Mouse (Mus musculus) heart, adult 9 months (tissue): ENCODE data around the gene Tmem95.
"Not testable (repeated sequence)": the region's sequence is repeated elsewhere in the genome, so short reads cannot be mapped to it uniquely, and the experiment has no call there.

Experiments
- DNase-seq, 2 experiments: peaks; one replicate each; pipeline ENCODE4 v3.0.0; 2022; ENCODE audit warnings: low spot score in 2 of 2

Tmem95 gene

DNA sequence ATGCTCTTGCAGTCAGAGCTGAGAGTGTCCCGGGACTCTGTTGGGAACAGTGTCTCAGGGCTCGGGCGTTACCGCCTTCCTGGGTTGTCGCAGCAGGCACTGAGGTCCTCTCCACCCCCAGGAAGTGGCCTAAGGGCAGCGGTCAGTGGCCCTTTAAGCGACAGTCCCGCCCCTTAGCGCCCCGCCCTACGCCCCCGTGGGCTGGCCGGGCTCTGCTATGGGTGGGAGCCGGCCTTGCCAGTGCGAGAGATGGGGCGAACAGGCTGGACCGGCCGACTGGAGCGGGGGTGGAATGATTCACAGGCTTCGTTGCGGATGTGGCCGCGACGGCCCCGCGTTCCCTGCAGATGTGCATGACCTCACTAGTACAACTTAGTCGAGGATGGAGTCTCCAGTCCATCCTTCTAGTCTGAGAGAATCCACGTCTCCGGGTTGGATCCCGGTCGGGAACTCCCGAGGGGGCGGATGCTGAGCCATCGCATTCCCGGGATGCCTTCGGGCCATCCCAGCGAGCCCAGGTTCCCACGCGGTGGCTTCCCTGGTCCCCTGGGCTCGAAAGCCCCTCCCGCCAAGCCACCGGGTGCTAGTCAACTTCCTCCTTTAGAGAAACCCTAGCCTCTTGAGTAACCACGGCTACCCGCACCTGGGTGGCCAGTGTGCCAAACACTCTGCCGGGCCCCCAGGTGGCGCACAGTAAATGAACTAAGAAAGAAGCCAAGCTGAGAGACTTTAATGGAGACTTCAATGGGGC is 3.2 kb upstream of the Tmem95 start, which contains the start of gene Kctd11:
Gene Kctd11, minus strand, starts transcription at position 554 of the 751 bp plus-strand sequence.
- peak; percentile 95 to 97 for DNase-seq

DNA sequence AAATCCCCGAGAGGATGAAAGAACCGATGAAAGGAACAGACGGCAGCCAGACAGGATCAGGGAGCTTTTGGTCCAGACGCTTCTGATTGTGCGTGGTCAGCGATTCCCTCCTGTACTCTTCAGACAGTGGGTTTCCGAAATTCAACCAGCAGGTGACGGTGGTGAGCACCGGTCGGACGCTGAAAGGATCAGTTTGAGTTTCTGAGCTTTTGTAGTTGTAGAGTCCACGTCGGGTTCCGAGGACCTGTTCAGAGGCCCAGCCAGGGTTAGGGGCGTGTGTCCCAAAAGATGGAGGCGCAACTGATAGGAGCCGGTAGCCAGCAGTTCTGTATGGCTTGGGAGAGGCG is 2.7 kb upstream of the Tmem95 start:
- no peak for DNase-seq

- no peak for DNase-seq
Measured at GRCm38 (mm10) chr11:69879711-69880110, 1.9 kb upstream of the Tmem95 start.

GRCm38 (mm10) chr11:69878952-69879351 is 1.1 kb upstream of the Tmem95 start:
- no peak for DNase-seq

DNA sequence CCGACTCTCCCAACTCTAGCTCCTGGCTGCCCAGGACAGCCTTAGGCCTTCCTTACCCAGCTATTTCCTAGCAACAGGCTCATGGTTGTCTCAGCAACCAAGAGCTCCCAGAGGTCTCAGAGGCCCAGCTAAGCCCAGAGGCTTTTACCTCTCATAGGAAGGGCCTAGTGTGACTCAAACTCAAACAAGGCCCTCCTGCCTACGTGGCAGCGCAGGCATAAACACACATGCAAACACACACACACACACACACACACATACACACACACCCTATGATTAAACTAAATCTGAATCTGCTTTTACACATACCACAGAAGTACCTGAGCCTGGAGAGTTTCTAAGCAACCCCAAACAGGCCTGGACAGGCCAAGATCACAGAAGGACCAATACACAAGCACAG is 581 bp upstream of the Tmem95 start:
- no peak for DNase-seq

GRCm38 (mm10) chr11:69876867-69877266 is 951 bp downstream of the Tmem95 start:
- peak; percentile 85 to 87 for DNase-seq

GRCm38 (mm10) chr11:69876186-69876585 is 1.6 kb downstream of the Tmem95 start:
- DNase-seq, result peak; percentile 81 to 88

DNA sequence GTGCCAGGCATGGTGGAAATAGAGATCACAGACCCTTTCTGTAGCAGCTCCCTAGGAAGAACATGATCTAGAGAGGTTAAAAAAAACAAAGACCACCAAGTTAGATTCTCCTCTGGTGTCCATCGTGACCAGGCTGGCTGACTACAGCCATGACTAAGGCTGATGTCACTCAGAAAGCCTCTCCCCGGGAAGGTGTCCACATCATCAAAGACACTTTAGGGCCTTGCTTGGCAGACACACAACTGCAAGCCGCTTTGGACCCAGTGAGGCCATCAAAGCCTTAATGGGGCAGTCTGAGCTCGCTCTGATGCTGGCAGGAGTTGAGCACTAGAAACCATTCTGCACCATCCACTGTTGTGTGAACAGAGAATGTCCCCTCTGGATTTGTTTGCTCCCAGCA is 5.4 kb downstream of the Tmem95 start:
- no peak for DNase-seq

GRCm38 (mm10) chr11:69871822-69872221 is 6.0 kb downstream of the Tmem95 start:
- no peak for DNase-seq

GRCm38 (mm10) chr11:69870289-69871069 is 7.3 kb downstream of the Tmem95 start:
- DNase-seq, result no peak

GRCm38 (mm10) chr11:69867335-69867734 is 10.5 kb downstream of the Tmem95 start:
- no peak for DNase-seq

GRCm38 (mm10) chr11:69865561-69865960 is 12.3 kb downstream of the Tmem95 start:
- DNase-seq, result no peak

DNA sequence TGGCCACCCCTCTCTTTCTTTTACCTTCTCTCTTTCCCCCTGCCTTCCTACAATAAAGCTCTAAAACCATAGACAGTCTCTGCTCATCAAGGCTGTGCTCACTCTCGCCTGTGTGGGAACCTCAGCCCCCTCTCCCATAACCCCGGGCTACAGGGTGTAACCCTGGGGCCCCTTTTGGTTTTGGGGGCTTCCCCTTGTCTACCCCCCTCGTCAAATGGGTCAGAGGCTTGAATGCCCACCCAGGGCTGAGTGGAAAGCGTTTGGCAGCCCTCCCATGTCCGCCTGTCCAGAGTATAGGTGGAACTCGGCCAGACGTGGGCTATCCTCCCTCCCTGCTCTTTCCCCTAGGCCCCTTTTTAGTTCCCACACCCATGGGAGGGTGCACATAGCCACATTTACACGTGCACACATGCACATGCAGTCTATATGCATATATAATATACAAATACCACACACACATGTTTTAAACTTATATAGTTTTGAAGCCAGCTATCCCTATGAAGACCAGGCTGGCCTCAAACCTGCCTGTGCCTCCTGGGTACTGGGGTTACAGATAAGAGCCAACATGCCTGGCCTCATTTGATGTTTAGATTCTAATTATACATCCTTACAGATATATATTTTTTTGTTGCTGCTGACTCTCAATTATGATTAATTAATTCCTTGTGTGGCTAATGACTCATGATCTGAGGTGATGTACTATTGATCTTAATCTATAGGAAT is 13.5 kb downstream of the Tmem95 start:
- no peak for DNase-seq

DNA sequence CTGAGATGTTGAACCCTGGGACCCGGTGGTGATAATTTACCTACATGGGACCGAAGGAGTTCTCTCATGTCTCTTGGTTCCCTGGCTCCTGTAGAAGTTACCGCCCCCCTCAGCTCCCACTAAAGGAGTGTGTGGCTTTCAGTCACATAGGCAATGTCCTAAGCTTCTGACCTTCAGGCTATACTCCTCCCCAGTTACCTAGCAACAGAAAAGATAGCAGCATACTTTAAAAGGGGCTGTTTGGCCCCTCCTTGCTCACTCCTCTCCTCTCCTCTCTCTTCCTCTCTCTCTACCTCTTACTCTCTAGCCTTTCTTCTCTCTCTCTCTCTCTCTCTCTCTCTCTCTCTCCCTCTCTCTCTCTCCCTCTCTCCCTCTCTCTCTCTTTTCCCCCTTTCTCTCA is 14.1 kb downstream of the Tmem95 start:
- not testable (repeated sequence) for DNase-seq

DNA sequence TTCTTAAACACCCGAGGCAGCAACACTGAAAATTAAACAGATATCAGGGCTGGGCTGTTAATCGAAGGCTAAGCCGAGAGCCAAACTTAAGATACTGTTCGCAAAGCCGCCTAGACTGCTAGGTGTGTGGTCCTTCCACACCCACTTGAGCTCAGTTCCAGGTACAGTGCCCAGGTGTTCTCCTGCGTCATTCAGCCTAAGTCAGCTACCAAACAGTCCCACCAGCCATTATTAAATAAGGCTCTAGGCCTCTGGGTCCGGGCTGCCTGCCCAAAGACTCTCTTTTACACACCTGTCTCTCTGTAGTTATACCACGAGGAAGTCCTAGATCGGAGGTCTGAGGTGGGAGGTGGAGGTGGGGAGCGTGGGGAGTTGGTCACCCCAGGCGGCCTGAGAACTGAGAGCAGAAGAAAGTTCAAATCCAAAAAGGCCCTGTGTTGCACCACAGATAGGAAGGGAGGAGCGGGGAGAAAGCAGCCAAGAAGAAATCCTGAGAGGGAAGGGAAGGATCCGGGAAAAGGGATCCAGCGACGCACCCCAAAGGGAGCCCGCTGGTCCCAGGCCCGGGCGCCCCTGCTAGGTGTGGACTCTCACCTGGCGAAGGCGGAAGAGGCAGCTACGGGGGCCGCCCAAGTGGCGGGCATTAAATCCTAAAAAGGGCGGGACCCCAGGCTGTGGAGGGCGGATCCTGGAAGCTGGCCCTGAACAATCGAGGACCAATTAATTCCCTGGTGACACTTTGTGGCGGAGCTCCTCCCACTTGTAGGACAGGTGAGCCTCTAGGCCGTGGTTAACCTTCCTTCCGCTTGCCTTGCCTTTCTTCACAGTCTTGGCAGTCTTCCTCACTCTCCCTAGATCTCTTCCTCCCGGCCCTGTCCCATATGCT is 19.5 kb downstream of the Tmem95 start, which contains the start of gene Tnk1:
Gene Tnk1, minus strand, starts transcription at position 618 of the 886 bp plus-strand sequence.
- DNase-seq, result no peak

DNA sequence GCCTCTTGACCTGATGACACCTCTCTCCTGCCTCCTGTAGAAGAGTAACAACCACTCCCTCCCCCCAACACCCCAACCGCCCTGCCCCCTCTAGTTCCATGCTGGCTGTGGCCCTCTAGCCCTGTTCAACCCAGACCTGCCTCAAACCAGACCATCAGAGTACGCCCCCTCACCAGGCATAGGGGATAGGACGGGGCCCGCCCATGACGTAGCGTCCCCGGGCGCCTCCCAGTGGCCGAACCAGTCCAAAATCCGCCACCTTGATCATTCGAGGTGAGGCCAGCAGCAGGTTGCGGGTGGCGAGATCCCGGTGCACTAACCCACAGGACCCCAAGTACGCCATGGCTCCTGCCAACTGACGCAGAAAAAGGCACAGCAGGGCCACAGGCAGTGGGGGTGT is 22.5 kb downstream of the Tmem95 start:
- no peak for DNase-seq

DNA sequence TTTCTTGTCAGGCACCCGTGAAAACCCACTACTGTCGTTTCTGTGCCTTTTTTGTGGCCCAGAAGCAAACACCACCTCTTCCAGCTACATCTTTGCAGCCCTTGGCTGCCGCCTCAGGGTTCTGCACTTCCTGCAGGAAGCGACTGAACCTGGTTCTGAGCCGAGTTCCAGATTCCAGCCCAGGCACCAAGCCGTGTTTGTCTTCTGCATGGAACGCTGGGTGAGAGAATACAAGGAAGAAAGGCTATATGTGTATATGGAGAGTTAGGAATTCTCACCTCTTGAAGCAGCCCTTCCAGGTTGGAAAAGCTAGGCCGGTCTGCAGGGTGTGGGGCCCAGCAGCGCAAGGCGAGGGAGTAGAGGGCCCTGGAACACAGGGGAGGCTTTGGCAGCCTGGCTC is 23.1 kb downstream of the Tmem95 start:
- no peak for DNase-seq

DNA sequence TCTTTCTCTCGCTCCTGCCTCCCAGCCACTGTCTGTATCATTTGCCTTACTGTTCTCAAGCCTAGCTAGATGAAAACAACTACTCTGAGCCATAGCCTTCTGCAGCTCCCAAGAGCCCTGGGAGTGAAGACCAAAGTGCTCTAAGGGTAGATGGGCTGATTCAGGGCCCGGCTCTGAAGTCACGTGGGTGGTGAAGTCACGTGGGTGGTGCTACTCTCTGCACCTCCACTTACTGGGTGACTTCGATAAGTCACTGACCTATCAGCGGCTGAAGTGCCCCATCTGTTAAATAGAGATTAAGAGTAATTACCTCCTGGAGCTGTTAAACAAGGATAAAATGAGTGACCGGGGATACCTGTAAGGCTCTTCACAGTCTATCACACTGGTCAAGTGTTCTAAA is 23.8 kb downstream of the Tmem95 start:
- no peak for DNase-seq

DNA sequence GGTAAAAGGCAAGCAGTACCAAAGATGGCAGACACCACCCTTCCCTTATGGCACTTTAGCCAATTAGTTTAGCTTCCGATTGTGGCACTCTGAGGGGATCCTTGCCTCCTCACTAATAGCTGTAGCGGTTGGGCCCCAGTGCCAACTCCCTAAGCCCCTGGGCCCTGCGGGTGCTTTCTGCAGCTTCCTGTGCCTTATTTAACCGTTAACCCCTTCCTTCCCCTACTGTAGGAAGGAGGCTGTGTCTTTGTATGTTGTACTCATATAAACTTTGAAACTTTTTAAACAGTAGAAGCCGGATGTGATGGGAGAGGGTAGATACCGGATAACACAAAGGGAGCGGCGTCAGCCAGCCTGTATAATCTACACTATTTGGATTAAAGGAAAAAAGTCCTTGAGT is 27.1 kb downstream of the Tmem95 start:
- no peak for DNase-seq

- DNase-seq, result no peak
Measured at GRCm38 (mm10) chr11:69849884-69850283, 27.9 kb downstream of the Tmem95 start.

DNA sequence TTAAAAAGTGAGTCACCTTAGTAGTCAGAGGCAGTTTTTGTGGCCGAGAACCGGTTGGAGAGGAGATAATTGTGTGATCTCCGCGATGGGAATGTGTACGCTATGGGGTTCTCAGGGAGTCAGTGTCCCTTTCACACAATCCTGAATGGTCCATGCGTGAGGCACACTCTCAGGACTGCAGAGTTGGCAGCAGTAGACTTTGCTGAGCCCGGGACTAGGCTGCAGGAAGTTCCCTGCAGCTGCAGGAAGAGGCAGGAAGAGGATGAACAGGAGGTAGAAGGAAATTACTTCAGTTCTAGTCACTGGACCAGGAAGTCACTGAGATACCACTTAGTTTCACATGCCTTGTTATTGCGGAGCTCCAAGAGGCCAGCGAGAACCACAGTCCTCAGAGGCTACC is 28.7 kb downstream of the Tmem95 start:
- DNase-seq, result peak; percentile 36 to 70
